8 mouse cellular contexts compared by ENCODE assay signal in genomic region chr1:39280989-39281875, GRCm38 (mm10).
DNase-seq lines count a peak whose midpoint lies in the region; TF ChIP-seq lines count a peak whose summit lies in the region.
"Had no signal": no experiment of that assay in that cellular context is flagged by ENCODE, and none has a peak within 500 bp of the region (broad histone marks: within the 10 kb centered on the region; RNA-seq: fewer than 3 reads in every experiment).

No protein-coding gene starts in this region.

- H3K36me3 ChIP-seq in hindbrain, embryonic 10.5 days, result no peaks in the 10 kb centered on the region
- H3K36me3 ChIP-seq: neural tube, embryonic 12.5 days had no signal

- peak; percentile 56 to 66 for DNase-seq in right cerebral cortex, postnatal 10 days (ENCODE audit: low spot score in 2 of 2)
- DNase-seq in right cerebral cortex, adult 18-20 months, result no peak
- peak; percentile 70 for DNase-seq in adrenal gland, postnatal 14 days
- peak; percentile 33 for DNase-seq in lung, adult 2 months
- peak; percentile 47 for DNase-seq in thymus, postnatal 25 days
- DNase-seq in gastrocnemius, adult 8-10 months (ENCODE audit: low spot score in 2 of 2), result no peak
- no peak for DNase-seq in hindbrain, embryonic 10.5 days (ENCODE audit: low spot score)

- H3K27me3 ChIP-seq in hindbrain, embryonic 10.5 days (ENCODE audit: insufficient read depth, poor library complexity, severe bottlenecking), result no peaks in the 10 kb centered on the region
- H3K27me3 ChIP-seq: neural tube, embryonic 12.5 days had no signal

- TF ChIP-seq POLR2A in lung, adult 2 months (IDR thresholded peaks at IDR 0.05; ENCODE audit: borderline replicate concordance, extremely low read depth, low read depth, low read length), result no peak

- H3K4me3 ChIP-seq in lung, adult 2 months (replicated peaks; ENCODE audit: extremely low read depth, low read depth, low read length), result no peak overlapping the region
- no peak overlapping the region for H3K4me3 ChIP-seq in hindbrain, embryonic 10.5 days
- H3K4me3 ChIP-seq: neural tube, embryonic 12.5 days had no signal

- H3K4me1 ChIP-seq in lung, adult 2 months (ENCODE audit: control insufficient read depth, insufficient read depth, low read length), result peaks cover 4% of the 10 kb centered on the region
- no peaks in the 10 kb centered on the region for H3K4me1 ChIP-seq in hindbrain, embryonic 10.5 days (replicated peaks)
- H3K4me1 ChIP-seq: neural tube, embryonic 12.5 days had no signal

- TF ChIP-seq CTCF in lung, adult 2 months (IDR thresholded peaks at IDR 0.05; ENCODE audit: insufficient read depth, low read length), result no peak

- H3K9me3 ChIP-seq in hindbrain, embryonic 10.5 days, result 0 out of 2 replicates have a peak, but pooled peaks cover 3% of the 10 kb centered on the region
- H3K9me3 ChIP-seq: neural tube, embryonic 12.5 days had no signal

- H3K27ac ChIP-seq in hindbrain, embryonic 10.5 days, result no peak overlapping the region
- H3K27ac ChIP-seq: neural tube, embryonic 12.5 days had no signal

- WGBS in lung, adult 2 months, result 41% methylated on average over 15 of the region's 15 CpGs
- WGBS in hindbrain, embryonic 10.5 days, result 91% methylated on average over 15 of the region's 15 CpGs

Comparison
In these comparisons a context has a peak if more than half of its experiments do, and no peak if none do; other contexts are left out.
1. DNase-seq: peak in right cerebral cortex, postnatal 10 days (2 of 2), adrenal gland, postnatal 14 days (single experiment), lung, adult 2 months (single experiment) and thymus, postnatal 25 days (single experiment); none in right cerebral cortex, adult 18-20 months (single experiment), gastrocnemius, adult 8-10 months (0 of 2) and hindbrain, embryonic 10.5 days (single experiment).